Mouse (Mus musculus): ENCODE results near the gene S100a3. TPM values are rescaled to one million over a fixed set of nuclear protein-coding genes. Genes with fewer than 3 reads are reported as not detected.

The S100a3 gene
- not detected in 2 replicates for polyA plus RNA-seq (2016; fragmentation: Nextera tagmentation; extraction: Ambion mirVana)

GRCm38 (mm10) chr3:90560008-90560628 is at the start of gene S100a3:
TSS of gene S100a3 (plus strand) at chr3:90560578.
- H3K9me3 ChIP-seq, result no peaks in the 10 kb centered on the region
- no peak within 1 kb of the TSS for H3K4me3 ChIP-seq
- H3K9ac ChIP-seq (replicated peaks), result no peak within 1 kb of the TSS
- no peaks in the 10 kb centered on the region for H3K36me3 ChIP-seq
- H3K4me1 ChIP-seq, result peaks cover 4% of the 10 kb centered on the region; the same call in 1 of the 2 replicates
- ATAC-seq (ENCODE audit: low FRiP score, low read depth), result no peak
- H3K27me3 ChIP-seq, result no peaks in the 10 kb centered on the region
- no peak within 1 kb of the TSS for H3K27ac ChIP-seq (replicated peaks)
- WGBS, result 85% methylated on average over 6 of the region's 6 CpGs
- H3K4me2 ChIP-seq (replicated peaks), result no peak within 1 kb of the TSS

GRCm38 (mm10) chr3:90512276-90512675 is 48.1 kb upstream of the S100a3 start:
- Histone ChIP-seq H3K9me3 (no peaks in the 10 kb centered on the region), H3K4me2 (replicated peaks) (no peak overlapping the region), H3K27me3 (peaks cover 44% of the 10 kb centered on the region), H3K9ac (replicated peaks) (no peak overlapping the region), H3K36me3 (peaks cover 4% of the 10 kb centered on the region), H3K27ac (replicated peaks) (no peak overlapping the region), H3K4me1 (peaks cover 29% of the 10 kb centered on the region), H3K4me3 (no peak overlapping the region)
- WGBS, result 87% methylated on average over 5 of the region's 5 CpGs
- ATAC-seq (ENCODE audit: low FRiP score, low read depth), result no peak

GRCm38 (mm10) chr3:90512948-90513642 is 47.3 kb upstream of the S100a3 start:
- no peak for ATAC-seq (ENCODE audit: low FRiP score, low read depth)
- H3K27me3 ChIP-seq, result peaks cover 44% of the 10 kb centered on the region
- H3K4me2 ChIP-seq (replicated peaks), result no peak overlapping the region
- H3K4me1 ChIP-seq, result peaks cover 21% of the 10 kb centered on the region
- H3K9me3 ChIP-seq, result no peaks in the 10 kb centered on the region
- no peak overlapping the region for H3K9ac ChIP-seq (replicated peaks)
- WGBS, result 79% methylated on average over 9 of the region's 9 CpGs
- H3K36me3 ChIP-seq, result no peaks in the 10 kb centered on the region
- no peak overlapping the region for H3K4me3 ChIP-seq
- H3K27ac ChIP-seq (replicated peaks), result no peak overlapping the region

GRCm38 (mm10) chr3:90513796-90514590 is 46.4 kb upstream of the S100a3 start, which contains the start of the genes S100a1 and S100a13:
TSS of gene S100a1 (minus strand) at chr3:90514392.
TSS of gene S100a13 (plus strand) at chr3:90514435.
- H3K9ac ChIP-seq (replicated peaks), result peak within 1 kb of the TSS; percentile 50
- ATAC-seq (ENCODE audit: low FRiP score, low read depth), result no peak
- no peaks in the 10 kb centered on the region for H3K36me3 ChIP-seq
- 5% methylated on average over 24 of the region's 25 CpGs for WGBS
- H3K27me3 ChIP-seq, result peaks cover 44% of the 10 kb centered on the region
- peak within 1 kb of the TSS; percentile 61 for H3K4me2 ChIP-seq (replicated peaks)
- H3K9me3 ChIP-seq, result no peaks in the 10 kb centered on the region
- peak within 1 kb of the TSS; percentile 37 for H3K4me3 ChIP-seq
- no peak within 1 kb of the TSS for H3K27ac ChIP-seq (replicated peaks)
- H3K4me1 ChIP-seq, result peaks cover 18% of the 10 kb centered on the region

GRCm38 (mm10) chr3:90514691-90515090 is 45.7 kb upstream of the S100a3 start:
- peak overlapping the region; percentile 37 for H3K4me3 ChIP-seq
- peaks cover 44% of the 10 kb centered on the region for H3K27me3 ChIP-seq
- peak; percentile 63 for ATAC-seq (ENCODE audit: low FRiP score, low read depth)
- H3K4me1 ChIP-seq, result peaks cover 16% of the 10 kb centered on the region
- peak overlapping the region; percentile 50 for H3K9ac ChIP-seq (replicated peaks)
- H3K36me3 ChIP-seq, result no peaks in the 10 kb centered on the region
- WGBS, result under 1% methylated on average over 10 of the region's 10 CpGs
- no peak overlapping the region for H3K27ac ChIP-seq (replicated peaks)
- peak overlapping the region; percentile 61 for H3K4me2 ChIP-seq (replicated peaks)
- no peaks in the 10 kb centered on the region for H3K9me3 ChIP-seq

- 0 out of 2 replicates have a peak, but pooled peaks have one; percentile 8 for ATAC-seq (ENCODE audit: low FRiP score, low read depth)
- Histone ChIP-seq H3K27me3 (peaks cover 44% of the 10 kb centered on the region), H3K27ac (replicated peaks) (no peak overlapping the region), H3K4me3 (peak overlapping the region; percentile 37), H3K4me2 (replicated peaks) (peak overlapping the region; percentile 61), H3K9ac (replicated peaks) (0 out of 2 replicates have a peak overlapping the region, but pooled peaks have one; percentile 50), H3K4me1 (peaks cover 14% of the 10 kb centered on the region), H3K36me3 (no peaks in the 10 kb centered on the region), H3K9me3 (no peaks in the 10 kb centered on the region)
- WGBS, result 53% methylated on average over 1 of the region's 1 CpGs
These were observed 45.1 kb upstream of the S100a3 start for GRCm38 (mm10) chr3:90515242-90515641.

- Histone ChIP-seq H3K4me1 (peaks cover 14% of the 10 kb centered on the region), H3K9ac (replicated peaks) (no peak overlapping the region), H3K9me3 (no peaks in the 10 kb centered on the region), H3K27me3 (peaks cover 44% of the 10 kb centered on the region), H3K4me3 (no peak overlapping the region), H3K4me2 (replicated peaks) (no peak overlapping the region), H3K36me3 (no peaks in the 10 kb centered on the region), H3K27ac (replicated peaks) (no peak overlapping the region)
- ATAC-seq (ENCODE audit: low FRiP score, low read depth), result no peak
- WGBS, result 87% methylated on average over 4 of the region's 4 CpGs
These were observed 44.6 kb upstream of the S100a3 start for GRCm38 (mm10) chr3:90515789-90516188.

GRCm38 (mm10) chr3:90517711-90518110 is 42.7 kb upstream of the S100a3 start:
- H3K27ac ChIP-seq (replicated peaks), result no peak overlapping the region
- no peak for ATAC-seq (ENCODE audit: low FRiP score, low read depth)
- H3K4me2 ChIP-seq (replicated peaks), result no peak overlapping the region
- no peak overlapping the region for H3K9ac ChIP-seq (replicated peaks)
- no peaks in the 10 kb centered on the region for H3K9me3 ChIP-seq
- no peaks in the 10 kb centered on the region for H3K36me3 ChIP-seq
- H3K4me1 ChIP-seq, result peaks cover 14% of the 10 kb centered on the region
- H3K27me3 ChIP-seq, result peaks cover 33% of the 10 kb centered on the region
- no peak overlapping the region for H3K4me3 ChIP-seq
- 85% methylated on average over 4 of the region's 4 CpGs for WGBS

- no peak overlapping the region for H3K9ac ChIP-seq (replicated peaks)
- ATAC-seq (ENCODE audit: low FRiP score, low read depth), result no peak
- no peak overlapping the region for H3K27ac ChIP-seq (replicated peaks)
- no peaks in the 10 kb centered on the region for H3K36me3 ChIP-seq
- H3K4me1 ChIP-seq, result no peaks in the 10 kb centered on the region
- no peak overlapping the region for H3K4me3 ChIP-seq
- peaks cover 4% of the 10 kb centered on the region; the same call in 1 of the 2 replicates for H3K27me3 ChIP-seq
- no peaks in the 10 kb centered on the region for H3K9me3 ChIP-seq
- 68% methylated on average over 4 of the region's 4 CpGs for WGBS
- no peak overlapping the region for H3K4me2 ChIP-seq (replicated peaks)
These were observed 35.0 kb upstream of the S100a3 start for GRCm38 (mm10) chr3:90525421-90525820.

- no peak overlapping the region for H3K9ac ChIP-seq (replicated peaks)
- 82% methylated on average over 2 of the region's 2 CpGs for WGBS
- H3K36me3 ChIP-seq, result no peaks in the 10 kb centered on the region
- H3K4me1 ChIP-seq, result no peaks in the 10 kb centered on the region
- H3K4me2 ChIP-seq (replicated peaks), result no peak overlapping the region
- peaks cover 4% of the 10 kb centered on the region; the same call in 1 of the 2 replicates for H3K27me3 ChIP-seq
- H3K9me3 ChIP-seq, result no peaks in the 10 kb centered on the region
- no peak for ATAC-seq (ENCODE audit: low FRiP score, low read depth)
- H3K4me3 ChIP-seq, result no peak overlapping the region
- H3K27ac ChIP-seq (replicated peaks), result no peak overlapping the region
These were observed 34.3 kb upstream of the S100a3 start for GRCm38 (mm10) chr3:90526076-90526475.

GRCm38 (mm10) chr3:90526580-90526979 is 33.8 kb upstream of the S100a3 start, which contains the start of gene S100a14:
TSS of gene S100a14 (plus strand) at chr3:90526856.
- H3K27ac ChIP-seq (replicated peaks), result no peak within 1 kb of the TSS
- no peak within 1 kb of the TSS for H3K9ac ChIP-seq (replicated peaks)
- WGBS, result 80% methylated on average over 5 of the region's 5 CpGs
- H3K4me3 ChIP-seq, result no peak within 1 kb of the TSS
- H3K4me2 ChIP-seq (replicated peaks), result no peak within 1 kb of the TSS
- peaks cover 4% of the 10 kb centered on the region; the same call in 1 of the 2 replicates for H3K27me3 ChIP-seq
- H3K36me3 ChIP-seq, result no peaks in the 10 kb centered on the region
- ATAC-seq (ENCODE audit: low FRiP score, low read depth), result no peak
- no peaks in the 10 kb centered on the region for H3K9me3 ChIP-seq
- H3K4me1 ChIP-seq, result no peaks in the 10 kb centered on the region

All from midbrain, embryonic 12.5 days (tissue).